Mouse (Mus musculus): ENCODE results near the gene R3hdm4. TPM values are rescaled to one million over a fixed set of nuclear protein-coding genes. Genes with fewer than 3 reads are reported as not detected.

R3hdm4 gene
- total RNA-seq, 2 experiments from 2014 or later = 424 to 430 TPM

GRCm38 (mm10) chr10:79874290-79874862, 46.6 kb downstream of the R3hdm4 start, which contains the start of the genes Prtn3 and Plppr3:
TSS of gene Prtn3 (plus strand) at chr10:79874476.
TSS of gene Plppr3 (minus strand) at chr10:79874634.
- no peak for DNase-seq (ENCODE audit: low spot score in 2 of 2)

- no peak for DNase-seq (ENCODE audit: low spot score in 2 of 2)
Observed at GRCm38 (mm10) chr10:79873715-79874289, 47.2 kb downstream of the R3hdm4 start.

- no peak for DNase-seq (ENCODE audit: low spot score in 2 of 2)
Observed at GRCm38 (mm10) chr10:79873313-79873712, 47.7 kb downstream of the R3hdm4 start.

- no peak for DNase-seq (ENCODE audit: low spot score in 2 of 2)
Observed at GRCm38 (mm10) chr10:79872862-79873261, 48.1 kb downstream of the R3hdm4 start.

GRCm38 (mm10) chr10:79871845-79872244, 49.2 kb downstream of the R3hdm4 start:
- DNase-seq (ENCODE audit: low spot score in 2 of 2) = no peak

GRCm38 (mm10) chr10:79866601-79867000, 54.4 kb downstream of the R3hdm4 start:
- DNase-seq (ENCODE audit: low spot score in 2 of 2) = no peak

- DNase-seq (ENCODE audit: low spot score in 2 of 2) = no peak
Observed at GRCm38 (mm10) chr10:79865801-79866295, 55.2 kb downstream of the R3hdm4 start.

- no peak for DNase-seq (ENCODE audit: low spot score in 2 of 2)
Observed at GRCm38 (mm10) chr10:79865189-79865601, 55.8 kb downstream of the R3hdm4 start.

GRCm38 (mm10) chr10:79864351-79865188, 56.4 kb downstream of the R3hdm4 start:
- DNase-seq (ENCODE audit: low spot score in 2 of 2) = no peak

GRCm38 (mm10) chr10:79862925-79863324, 58.1 kb downstream of the R3hdm4 start:
- DNase-seq (ENCODE audit: low spot score in 2 of 2) = no peak

- no peak for DNase-seq (ENCODE audit: low spot score in 2 of 2)
Observed at GRCm38 (mm10) chr10:79862049-79862788, 58.8 kb downstream of the R3hdm4 start.

- DNase-seq (ENCODE audit: low spot score in 2 of 2) = no peak
Observed at GRCm38 (mm10) chr10:79861230-79862048, 59.6 kb downstream of the R3hdm4 start.

GRCm38 (mm10) chr10:79860079-79860911, 60.7 kb downstream of the R3hdm4 start:
- DNase-seq (ENCODE audit: low spot score in 2 of 2) = no peak

Small RNAs within 50 kb of the gene (microRNA-seq; reads per million reads assigned to microRNA genes)
- 0 to 0.28 reads per million in 2 experiments for gene Mir6910

Other genes with a start within 250 kb of the R3hdm4 start
- 10 to 100 TPM; 60.9 to 68.5 TPM for gene Cdc34, start 239.0 kb downstream of the R3hdm4 start, total RNA-seq (2021)
- 1 to 10 TPM; 1.7 to 1.9 TPM for gene Gzmm, start 232.2 kb downstream of the R3hdm4 start, total RNA-seq (2021)
- 100 to 1,000 TPM; 695 to 807 TPM for gene Bsg, start 216.7 kb downstream of the R3hdm4 start, total RNA-seq (2021)
- gene Hcn2, start 204.6 kb downstream of the R3hdm4 start, total RNA-seq (2021) = 10 to 100 TPM; 89.2 to 96.6 TPM
- gene Polrmt, start 174.6 kb downstream of the R3hdm4 start, total RNA-seq (2021) = 10 to 100 TPM; 45.3 to 49.0 TPM
- 1 to 10 TPM in 1 of 2 experiments, under 1 TPM in 1; 0.88 to 1.7 TPM for gene Fgf22, start 166.1 kb downstream of the R3hdm4 start, total RNA-seq (2021)
- 10 to 100 TPM; 86.1 to 90.5 TPM for gene Rnf126, start 154.3 kb downstream of the R3hdm4 start, total RNA-seq (2021)
- gene Fstl3, start 143.9 kb downstream of the R3hdm4 start, total RNA-seq (2021) = 1 to 10 TPM; 1.2 to 2.4 TPM
- gene Prss57, start 130.2 kb downstream of the R3hdm4 start, total RNA-seq (2021) = under 1 TPM in 1 of 2 experiments, not detected in 1; 0.16 TPM
- gene Palm, start 127.6 kb downstream of the R3hdm4 start, total RNA-seq (2021) = 100 to 1,000 TPM; 356 to 379 TPM
- gene Misp, start 100.2 kb downstream of the R3hdm4 start, total RNA-seq (2021) = under 1 TPM; 0.26 to 0.53 TPM
- gene Ptbp1, start 66.8 kb downstream of the R3hdm4 start, total RNA-seq (2021) = 10 to 100 TPM; 62.9 to 70.2 TPM
- gene Prtn3, start 46.7 kb downstream of the R3hdm4 start, total RNA-seq (2021) = 1 to 10 TPM; 2.3 to 3.0 TPM
- gene Plppr3, start 46.6 kb downstream of the R3hdm4 start, total RNA-seq (2021) = 10 to 100 TPM; 53.5 to 57.7 TPM
- not detected for gene Elane, start 35.0 kb downstream of the R3hdm4 start, total RNA-seq (2021)
- not detected for gene Cfd, start 30.4 kb downstream of the R3hdm4 start, total RNA-seq (2021)
- 10 to 100 TPM; 48.8 to 51.9 TPM for gene Med16, start 12.3 kb downstream of the R3hdm4 start, total RNA-seq (2021)
- not detected for gene Gm26602, start 10.4 kb downstream of the R3hdm4 start, total RNA-seq (2021)
- 1 to 10 TPM; 5.0 to 8.9 TPM for gene Kiss1r, start 4.2 kb downstream of the R3hdm4 start, total RNA-seq (2021)
- 1 to 10 TPM; 4.5 to 6.4 TPM for gene Arid3a, start 5.8 kb upstream of the R3hdm4 start, total RNA-seq (2021)
- 10 to 100 TPM; 35.5 to 40.8 TPM for gene Wdr18, start 38.9 kb upstream of the R3hdm4 start, total RNA-seq (2021)
- under 1 TPM; 0.12 to 0.21 TPM for gene Grin3b, start 49.5 kb upstream of the R3hdm4 start, total RNA-seq (2021)
- 100 to 1,000 TPM; 135 to 144 TPM for gene Tmem259, start 63.1 kb upstream of the R3hdm4 start, total RNA-seq (2021)
- gene Cnn2, start 67.4 kb upstream of the R3hdm4 start, total RNA-seq (2021) = 1 to 10 TPM; 7.5 to 9.3 TPM
- gene Abca7, start 75.3 kb upstream of the R3hdm4 start, total RNA-seq (2021) = 10 to 100 TPM in 1 of 2 experiments, 1 to 10 TPM in 1; 9.8 to 10.5 TPM
- gene Arhgap45, start 95.4 kb upstream of the R3hdm4 start, total RNA-seq (2021) = 1 to 10 TPM; 3.8 to 3.9 TPM
- 10 to 100 TPM; 74.1 to 74.3 TPM for gene Polr2e, start 118.6 kb upstream of the R3hdm4 start, total RNA-seq (2021)
- gene Gpx4, start 126.0 kb upstream of the R3hdm4 start, total RNA-seq (2021) = 100 to 1,000 TPM; 456 to 501 TPM
- gene Sbno2, start 184.4 kb upstream of the R3hdm4 start, total RNA-seq (2021) = 10 to 100 TPM; 19.8 to 21.3 TPM
- gene Stk11, start 194.6 kb upstream of the R3hdm4 start, total RNA-seq (2021) = 10 to 100 TPM; 89.2 to 90.7 TPM
- 100 to 1,000 TPM; 397 to 417 TPM for gene Atp5d, start 217.4 kb upstream of the R3hdm4 start, total RNA-seq (2021)
- gene Cbarp, start 219.6 kb upstream of the R3hdm4 start, total RNA-seq (2021) = 100 to 1,000 TPM; 401 to 436 TPM
- 10 to 100 TPM; 90.9 to 100.0 TPM for gene Midn, start 227.1 kb upstream of the R3hdm4 start, total RNA-seq (2021)
- 100 to 1,000 TPM in 1 of 2 experiments, 10 to 100 TPM in 1; 93.5 to 126 TPM for gene Cirbp, start 244.8 kb upstream of the R3hdm4 start, total RNA-seq (2021)

Data from layer of hippocampus, postnatal 14 days (tissue).